Mouse (Mus musculus) stomach, postnatal 0 days (tissue): ENCODE results near the gene Snx1. TPM values are rescaled to one million over a fixed set of nuclear protein-coding genes. Genes with fewer than 3 reads are reported as not detected.

Experiments used
- ATAC-seq: fragments of 200-750 bp; cut with Nextera tagmentation; 2 replicates; pipeline ENCODE4 v1.8.0; 2017; ENCODE audit not compliant: low FRiP score, low TSS enrichment
- DNase-seq: peaks from one replicate; pipeline ENCODE4 v3.0.0-alpha.2; 2016; ENCODE audit warnings: low spot score
- H3K27ac ChIP-seq: fragments of 300-500 bp; sonication (generic); replicated peaks from 2 replicates; pipeline ENCODE4 v1.5.1; 2014; ENCODE audit warnings: mild to moderate bottlenecking, control low read depth
- H3K27me3 ChIP-seq: fragments of 300-500 bp; sonication (generic); 2 replicates; pipeline ENCODE4 v1.6.1; 2014; ENCODE audit warnings: low read length; ENCODE audit not compliant: control insufficient read depth, insufficient read depth
- H3K36me3 ChIP-seq: fragments of 300-500 bp; sonication (generic); 2 replicates; pipeline ENCODE4 v1.6.1; 2014; ENCODE audit warnings: low read length, mixed read lengths; ENCODE audit not compliant: control insufficient read depth, insufficient read depth
- H3K4me1 ChIP-seq: fragments of 300-500 bp; sonication (generic); replicated peaks from 2 replicates; pipeline ENCODE4 v1.6.1; 2014; ENCODE audit warnings: antibody characterized with exemption; ENCODE audit not compliant: control insufficient read depth, insufficient read depth
- H3K4me2 ChIP-seq: fragments of 300-500 bp; sonication (generic); replicated peaks from 2 replicates; pipeline ENCODE4 v1.6.1; 2014; ENCODE audit warnings: low read depth, mild to moderate bottlenecking, control low read depth, moderate library complexity
- H3K4me3 ChIP-seq: fragments of 300-500 bp; sonication (generic); 2 replicates; pipeline ENCODE4 v1.5.1; 2014; ENCODE audit warnings: low read depth, low read length, control low read depth
- H3K9ac ChIP-seq: fragments of 300-500 bp; sonication (generic); 2 replicates; pipeline ENCODE4 v1.6.1; 2014; ENCODE audit warnings: mild to moderate bottlenecking, low read length, control low read depth, mixed read lengths
- H3K9me3 ChIP-seq: fragments of 300-500 bp; sonication (generic); 2 replicates; pipeline ENCODE4 v1.6.1; 2016; ENCODE audit warnings: low read length; ENCODE audit not compliant: control insufficient read depth
- CTCF ChIP-seq: IDR thresholded peaks from 2 replicates; pipeline ENCODE4 v1.5.1; 2016; ENCODE audit warnings: antibody characterized with exemption, low read depth, mild to moderate bottlenecking, moderate library complexity
- EP300 ChIP-seq: optimal IDR thresholded peaks from 2 replicates; pipeline ENCODE3; 2016; ENCODE audit warnings: antibody characterized with exemption
- WGBS: fragments of 180-500 bp; shearing (Covaris S2); extraction: QIAGEN DNeasy Blood & Tissue Kit; methylation state at CpG from one replicate; pipeline ENCODE4 v1.1.7; 2014; 5-methylcytosine and 5-hydroxymethylcytosine counted together
- polyA plus RNA-seq: library from polyadenylated mRNA; unstranded; fragments of >200 nt; fragmentation: Nextera tagmentation; extraction: Ambion mirVana; gene quantifications from 2 replicates; pipeline ENCODE4 v1.2.1, GENCODE M21; 2015

The Snx1 gene
- polyA plus RNA-seq, 1 experiment from 2014 or later, result 77.5 TPM

DNA sequence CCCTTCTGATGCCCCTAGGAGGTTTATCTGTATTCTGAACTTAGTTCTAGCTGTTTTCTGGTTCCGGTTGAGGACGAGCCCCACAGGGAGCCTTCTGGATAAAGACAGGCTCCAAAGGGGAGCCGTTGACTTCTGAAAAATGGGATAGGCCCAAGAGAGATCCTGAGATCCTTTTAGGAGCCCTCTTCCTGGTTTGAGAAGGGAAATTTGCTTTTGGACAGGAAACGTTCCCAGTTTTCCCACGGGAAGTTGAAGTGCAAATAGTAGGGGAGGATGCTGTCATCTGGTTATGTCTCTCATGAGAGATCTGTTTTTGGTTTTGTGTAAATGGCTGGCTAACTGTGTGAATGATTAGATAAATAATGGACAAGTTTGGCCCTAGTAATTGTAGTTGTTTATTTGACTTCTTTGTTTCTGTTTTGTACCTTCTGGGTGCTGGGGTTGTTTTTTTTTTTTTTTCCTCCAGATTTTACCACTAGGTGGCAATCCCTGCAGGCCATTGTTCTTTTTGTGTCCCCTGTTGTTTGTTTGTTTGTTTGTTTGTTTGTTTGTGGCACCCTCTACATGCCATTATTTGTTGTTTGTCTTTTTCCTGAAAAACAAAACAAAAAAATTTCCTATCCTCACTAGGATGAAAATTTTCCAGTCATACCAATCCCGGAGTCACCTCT lies 76.3 kb downstream of the Snx1 start:
- TF ChIP-seq CTCF, result peak; percentile 24
- no peak for TF ChIP-seq EP300
- 74% methylated on average over 6 of the region's 6 CpGs for WGBS
- H3K4me1 ChIP-seq, result no peaks in the 10 kb centered on the region
- no peaks in the 10 kb centered on the region for H3K36me3 ChIP-seq
- H3K9me3 ChIP-seq, result no peaks in the 10 kb centered on the region
- no peaks in the 10 kb centered on the region for H3K27me3 ChIP-seq
- ATAC-seq (no peak), DNase-seq (no peak)
- H3K4me3 ChIP-seq, result no peak overlapping the region
- no peak overlapping the region for H3K4me2 ChIP-seq
- no peak overlapping the region for H3K27ac ChIP-seq
- no peak overlapping the region for H3K9ac ChIP-seq

DNA sequence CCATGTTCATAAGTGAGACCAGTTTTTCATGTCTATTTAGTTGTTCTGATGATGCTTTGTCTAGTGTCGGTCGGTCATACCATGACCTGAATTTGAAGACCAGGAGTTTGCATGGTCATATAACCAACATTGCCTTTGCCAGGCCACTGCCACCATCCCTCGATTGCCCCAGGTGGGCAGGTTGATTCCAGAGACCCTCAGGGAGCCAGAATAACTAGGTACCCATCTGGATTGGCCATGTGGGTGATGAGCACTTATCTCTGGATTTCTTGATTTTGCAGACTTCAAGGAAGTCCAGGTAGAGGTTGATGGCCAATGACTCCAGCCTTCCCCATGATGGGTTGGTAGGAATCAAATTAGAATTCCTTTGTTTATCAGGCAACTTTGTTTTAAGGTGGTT lies 83.1 kb downstream of the Snx1 start:
- no peak for ATAC-seq
- peaks cover 9% of the 10 kb centered on the region; the same call in 1 of the 2 replicates for H3K36me3 ChIP-seq
- WGBS, result 99% methylated on average over 3 of the region's 3 CpGs

DNA sequence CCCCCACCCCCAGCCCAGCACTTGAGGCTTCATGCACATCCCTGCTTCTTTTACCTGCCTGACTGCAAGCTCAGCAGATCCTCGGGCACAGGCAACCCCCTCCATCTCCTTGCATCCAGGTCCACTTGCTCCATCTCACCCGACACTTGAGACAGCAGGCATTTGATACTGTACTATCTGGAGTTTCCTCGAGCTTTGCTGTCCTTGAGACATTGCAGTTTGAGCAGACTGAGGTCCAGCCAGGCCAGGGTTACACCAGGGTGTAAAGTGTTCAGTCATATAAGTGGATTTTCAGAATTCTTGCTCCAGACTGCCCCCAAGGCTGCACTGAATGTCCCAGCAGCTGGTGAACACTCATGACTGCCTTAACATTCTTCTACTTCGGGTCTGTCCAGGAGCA lies 84.1 kb downstream of the Snx1 start:
- H3K4me3 ChIP-seq, result no peak overlapping the region
- TF ChIP-seq EP300 (no peak), CTCF (no peak)
- no peaks in the 10 kb centered on the region for H3K4me1 ChIP-seq
- H3K27me3 ChIP-seq, result no peaks in the 10 kb centered on the region
- peaks cover 9% of the 10 kb centered on the region; the same call in 1 of the 2 replicates for H3K36me3 ChIP-seq
- H3K4me2 ChIP-seq, result no peak overlapping the region
- no peak overlapping the region for H3K9ac ChIP-seq
- H3K9me3 ChIP-seq, result no peaks in the 10 kb centered on the region
- 83% methylated on average over 4 of the region's 4 CpGs for WGBS
- no peak overlapping the region for H3K27ac ChIP-seq
- no peak for DNase-seq
- no peak for ATAC-seq

More for the DNA sequence above, 83.1 kb downstream of the Snx1 start:
- DNase-seq, result no peak
- Histone ChIP-seq H3K27ac (no peak overlapping the region), H3K4me1 (no peaks in the 10 kb centered on the region), H3K9ac (no peak overlapping the region), H3K4me3 (no peak overlapping the region), H3K27me3 (no peaks in the 10 kb centered on the region), H3K9me3 (no peaks in the 10 kb centered on the region), H3K4me2 (no peak overlapping the region)
- TF ChIP-seq EP300 (no peak), CTCF (no peak)

DNA sequence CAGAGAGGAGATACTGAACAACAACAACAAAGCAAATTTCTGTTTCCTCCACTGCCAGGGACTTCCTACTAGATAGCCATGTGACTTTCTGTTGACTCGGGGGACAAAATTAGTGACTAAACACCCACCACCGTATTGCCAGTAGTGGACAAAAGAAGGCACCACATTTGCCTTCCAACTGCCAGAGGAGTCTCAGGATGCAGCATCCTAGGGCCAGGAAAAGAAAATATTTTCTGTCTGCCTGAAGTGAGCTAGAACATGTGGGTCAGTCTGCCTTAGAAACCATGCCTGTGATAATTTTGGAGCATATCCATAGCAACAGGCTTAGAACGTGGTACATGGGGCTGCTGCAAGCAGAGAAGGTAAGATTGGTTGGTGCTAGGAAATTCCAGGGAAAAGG lies 85.6 kb downstream of the Snx1 start:
- Histone ChIP-seq H3K36me3 (peaks cover 9% of the 10 kb centered on the region; the same call in 1 of the 2 replicates), H3K9ac (no peak overlapping the region), H3K9me3 (no peaks in the 10 kb centered on the region), H3K27me3 (no peaks in the 10 kb centered on the region), H3K4me3 (no peak overlapping the region), H3K4me2 (no peak overlapping the region), H3K27ac (no peak overlapping the region), H3K4me1 (no peaks in the 10 kb centered on the region)
- ATAC-seq (no peak), DNase-seq (no peak)
- TF ChIP-seq EP300 (no peak), CTCF (no peak)
- WGBS, result 82% methylated on average over 3 of the region's 3 CpGs

DNA sequence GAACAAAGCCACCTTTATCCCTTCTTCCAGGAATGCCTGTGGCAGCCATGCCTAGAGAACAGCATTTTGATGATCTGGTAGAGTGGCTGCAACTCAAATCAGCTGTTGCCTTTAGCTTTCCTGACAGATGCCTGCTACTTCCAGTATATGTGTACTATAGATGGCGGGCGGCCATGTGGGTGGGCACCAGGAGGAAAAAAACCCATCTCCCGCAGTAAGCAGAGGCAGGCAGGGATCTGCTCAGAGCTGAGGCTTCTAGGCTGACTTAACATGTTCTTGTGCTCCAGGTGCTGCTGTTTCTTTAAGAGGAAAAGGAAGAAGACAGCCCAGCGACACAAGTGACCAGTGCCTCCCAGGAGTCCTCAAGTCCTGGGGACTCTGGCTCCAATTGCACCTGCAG lies 87.1 kb downstream of the Snx1 start:
- H3K9me3 ChIP-seq, result no peaks in the 10 kb centered on the region
- H3K36me3 ChIP-seq, result peaks cover 9% of the 10 kb centered on the region; the same call in 1 of the 2 replicates
- H3K27me3 ChIP-seq, result no peaks in the 10 kb centered on the region
- DNase-seq, result no peak
- no peaks in the 10 kb centered on the region for H3K4me1 ChIP-seq
- no peak overlapping the region for H3K27ac ChIP-seq
- ATAC-seq, result no peak
- TF ChIP-seq CTCF (no peak), EP300 (no peak)
- no peak overlapping the region for H3K4me2 ChIP-seq
- H3K4me3 ChIP-seq, result no peak overlapping the region
- no peak overlapping the region for H3K9ac ChIP-seq
- 80% methylated on average over 4 of the region's 4 CpGs for WGBS

DNA sequence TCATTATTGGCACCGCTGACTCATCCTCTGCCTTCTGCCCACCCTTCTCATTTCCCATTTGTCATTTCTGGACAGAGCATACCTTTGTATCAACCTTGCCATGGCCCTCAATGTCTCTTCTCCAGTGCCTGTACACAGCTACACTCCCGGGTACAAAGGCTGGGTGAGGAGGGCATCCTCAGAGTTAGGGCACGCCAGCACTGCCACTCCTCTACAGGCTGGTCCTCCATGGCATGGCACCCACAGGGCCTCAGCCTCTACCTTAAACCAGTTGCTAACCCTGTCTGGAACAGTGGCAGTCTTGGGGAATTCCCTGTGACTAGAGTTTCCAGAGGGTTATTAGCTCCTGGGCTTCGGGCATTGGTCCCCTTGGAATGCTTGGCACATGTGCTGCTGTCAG lies 87.8 kb downstream of the Snx1 start:
- no peak for ATAC-seq
- H3K9me3 ChIP-seq, result no peaks in the 10 kb centered on the region
- H3K36me3 ChIP-seq, result peaks cover 9% of the 10 kb centered on the region; the same call in 1 of the 2 replicates
- WGBS, result 88% methylated on average over 4 of the region's 4 CpGs
- no peak overlapping the region for H3K4me3 ChIP-seq
- H3K9ac ChIP-seq, result no peak overlapping the region
- TF ChIP-seq CTCF (no peak), EP300 (no peak)
- no peaks in the 10 kb centered on the region for H3K4me1 ChIP-seq
- H3K27ac ChIP-seq, result no peak overlapping the region
- H3K4me2 ChIP-seq, result no peak overlapping the region
- no peak for DNase-seq
- no peaks in the 10 kb centered on the region for H3K27me3 ChIP-seq

Other genes starting within 250 kb of the Snx1 start
- gene Pclaf, start 236.3 kb downstream of the Snx1 start, polyA plus RNA-seq, result 37.5 and 48.6 TPM in 2 replicates
- 14.7 and 16.8 TPM in 2 replicates for gene Trip4, start 217.8 kb downstream of the Snx1 start, polyA plus RNA-seq
- gene Csnk1g1, start 217.7 kb downstream of the Snx1 start, polyA plus RNA-seq, result 5.6 and 6.3 TPM in 2 replicates
- gene Ppib, start 66.4 kb downstream of the Snx1 start, polyA plus RNA-seq, result 827 and 843 TPM in 2 replicates
- gene Snx22, start 56.9 kb downstream of the Snx1 start, polyA plus RNA-seq, result 1.5 TPM in 2 replicates
- 131 and 138 TPM in 2 replicates for gene Ciao2a, start within 50 bp of the Snx1 start, polyA plus RNA-seq
- gene Dapk2, start 31.6 kb upstream of the Snx1 start, polyA plus RNA-seq, result 11.8 and 13.2 TPM in 2 replicates
- gene Herc1, start 223.9 kb upstream of the Snx1 start, polyA plus RNA-seq, result 7.7 and 8.1 TPM in 2 replicates